Mouse (Mus musculus): Measurements from ENCODE around the gene Ankrd52. TPM values are rescaled to one million over a fixed set of nuclear protein-coding genes. Genes with fewer than 3 reads are reported as not detected.
"Not testable (repeated sequence)": the region's sequence is repeated elsewhere in the genome, so short reads cannot be mapped to it uniquely, and the experiment has no call there.

Gene Ankrd52
- polyA plus RNA-seq (2011; ENCODE audit: insufficient read depth, insufficient read length, low replicate concordance, missing spikeins), result 14.5 and 17.1 TPM in 2 replicates

- 1% methylated on average over 72 of the region's 73 CpGs for WGBS
These were observed at the start of gene Ankrd52 for GRCm38 (mm10) chr10:128376455-128377211. Ankrd52 (plus strand) TSS chr10:128377115.

GRCm38 (mm10) chr10:128327610-128328009 is 49.3 kb upstream of the Ankrd52 start:
- Histone ChIP-seq H3K4me1 (ENCODE audit: control insufficient read depth, insufficient read depth, low read length) (no peaks in the 10 kb centered on the region), H3K4me3 (replicated peaks; ENCODE audit: control insufficient read depth, low read depth, low read length) (no peak overlapping the region), H3K27ac (ENCODE audit: control insufficient read depth, insufficient read depth, low read depth, low read length, poor library complexity) (no peak overlapping the region)
- 77% methylated on average over 10 of the region's 10 CpGs for WGBS
- TF ChIP-seq CTCF (IDR thresholded peaks at IDR 0.05; ENCODE audit: control insufficient read depth, insufficient read depth, low read length) (no peak; the same call in 1 of the 2 replicates), POLR2A (IDR thresholded peaks at IDR 0.05; ENCODE audit: borderline replicate concordance, control insufficient read depth, low read depth, low read length) (no peak)

More at GRCm38 (mm10) chr10:128376455-128377211, at the start of gene Ankrd52:
- Histone ChIP-seq H3K4me3 (replicated peaks; ENCODE audit: control insufficient read depth, low read depth, low read length) (peak within 1 kb of the TSS; percentile 84), H3K4me1 (ENCODE audit: control insufficient read depth, insufficient read depth, low read length) (peaks cover 1% of the 10 kb centered on the region; the same call in 1 of the 2 replicates), H3K27ac (ENCODE audit: control insufficient read depth, insufficient read depth, low read depth, low read length, poor library complexity) (peak within 1 kb of the TSS; percentile 98)
- TF ChIP-seq POLR2A (IDR thresholded peaks at IDR 0.05; ENCODE audit: borderline replicate concordance, control insufficient read depth, low read depth, low read length) (peak; percentile 60; the same call in 1 of the 2 replicates), CTCF (IDR thresholded peaks at IDR 0.05; ENCODE audit: control insufficient read depth, insufficient read depth, low read length) (peak; percentile 61)

GRCm38 (mm10) chr10:128332358-128333249 is 44.3 kb upstream of the Ankrd52 start:
- not testable (repeated sequence) for H3K27ac ChIP-seq (ENCODE audit: control insufficient read depth, insufficient read depth, low read depth, low read length, poor library complexity); H3K4me1 ChIP-seq (ENCODE audit: control insufficient read depth, insufficient read depth, low read length); H3K4me3 ChIP-seq (replicated peaks; ENCODE audit: control insufficient read depth, low read depth, low read length)
- WGBS, result 57% methylated on average over 6 of the region's 6 CpGs

GRCm38 (mm10) chr10:128335582-128335981 is 41.3 kb upstream of the Ankrd52 start:
- no peak overlapping the region for H3K27ac ChIP-seq (ENCODE audit: control insufficient read depth, insufficient read depth, low read depth, low read length, poor library complexity)
- no peak overlapping the region for H3K4me3 ChIP-seq (replicated peaks; ENCODE audit: control insufficient read depth, low read depth, low read length)
- peaks cover 3% of the 10 kb centered on the region; the same call in 1 of the 2 replicates for H3K4me1 ChIP-seq (ENCODE audit: control insufficient read depth, insufficient read depth, low read length)
- 2% methylated on average over 4 of the region's 4 CpGs for WGBS
- peak; percentile 72 for TF ChIP-seq CTCF (IDR thresholded peaks at IDR 0.05; ENCODE audit: control insufficient read depth, insufficient read depth, low read length)
- no peak for TF ChIP-seq POLR2A (IDR thresholded peaks at IDR 0.05; ENCODE audit: borderline replicate concordance, control insufficient read depth, low read depth, low read length)

- no peak overlapping the region for H3K27ac ChIP-seq (ENCODE audit: control insufficient read depth, insufficient read depth, low read depth, low read length, poor library complexity)
- TF ChIP-seq POLR2A (IDR thresholded peaks at IDR 0.05; ENCODE audit: borderline replicate concordance, control insufficient read depth, low read depth, low read length) (no peak), CTCF (IDR thresholded peaks at IDR 0.05; ENCODE audit: control insufficient read depth, insufficient read depth, low read length) (no peak)
- H3K4me3 ChIP-seq (replicated peaks; ENCODE audit: control insufficient read depth, low read depth, low read length), result no peak overlapping the region
- peaks cover 3% of the 10 kb centered on the region; the same call in 1 of the 2 replicates for H3K4me1 ChIP-seq (ENCODE audit: control insufficient read depth, insufficient read depth, low read length)
- 89% methylated on average over 3 of the region's 3 CpGs for WGBS
These were observed 40.7 kb upstream of the Ankrd52 start for GRCm38 (mm10) chr10:128336195-128336594.

GRCm38 (mm10) chr10:128336597-128336996 is 40.3 kb upstream of the Ankrd52 start:
- peak overlapping the region; percentile 20; the same call in 1 of the 2 replicates for H3K27ac ChIP-seq (ENCODE audit: control insufficient read depth, insufficient read depth, low read depth, low read length, poor library complexity)
- peak overlapping the region; percentile 93 for H3K4me3 ChIP-seq (replicated peaks; ENCODE audit: control insufficient read depth, low read depth, low read length)
- TF ChIP-seq POLR2A (IDR thresholded peaks at IDR 0.05; ENCODE audit: borderline replicate concordance, control insufficient read depth, low read depth, low read length), result no peak
- TF ChIP-seq CTCF (IDR thresholded peaks at IDR 0.05; ENCODE audit: control insufficient read depth, insufficient read depth, low read length), result no peak
- peaks cover 3% of the 10 kb centered on the region; the same call in 1 of the 2 replicates for H3K4me1 ChIP-seq (ENCODE audit: control insufficient read depth, insufficient read depth, low read length)
- WGBS, result 56% methylated on average over 3 of the region's 3 CpGs

GRCm38 (mm10) chr10:128337306-128338181 is 39.4 kb upstream of the Ankrd52 start, which contains the start of gene Cs:
Cs (plus strand) TSS chr10:128337734.
- H3K4me3 ChIP-seq (replicated peaks; ENCODE audit: control insufficient read depth, low read depth, low read length), result peak within 1 kb of the TSS; percentile 98
- peaks cover 3% of the 10 kb centered on the region; the same call in 1 of the 2 replicates for H3K4me1 ChIP-seq (ENCODE audit: control insufficient read depth, insufficient read depth, low read length)
- peak within 1 kb of the TSS; percentile 99 for H3K27ac ChIP-seq (ENCODE audit: control insufficient read depth, insufficient read depth, low read depth, low read length, poor library complexity)
- TF ChIP-seq POLR2A (IDR thresholded peaks at IDR 0.05; ENCODE audit: borderline replicate concordance, control insufficient read depth, low read depth, low read length) (peak; percentile 76; the same call in 1 of the 2 replicates), CTCF (IDR thresholded peaks at IDR 0.05; ENCODE audit: control insufficient read depth, insufficient read depth, low read length) (no peak)
- WGBS, result under 1% methylated on average over 61 of the region's 61 CpGs
